Mouse (Mus musculus) thymus, postnatal 0 days (tissue): ENCODE measurements around the gene Shd. TPM values are rescaled to one million over a fixed set of nuclear protein-coding genes. Genes with fewer than 3 reads are reported as not detected.

ENCODE experiments used
- DNase-seq: peaks from one replicate; pipeline ENCODE4 v3.0.0-alpha.2; 2015; ENCODE audit warnings: low spot score
- polyA plus RNA-seq: library from polyadenylated mRNA; unstranded; fragments of >200 nt; fragmentation: Nextera tagmentation; extraction: Ambion mirVana; gene quantifications from 2 replicates; pipeline ENCODE4 v1.2.1, GENCODE M21; 2015

Shd gene
- polyA plus RNA-seq, 1 experiment from 2014 or later: 1.6 TPM

DNA sequence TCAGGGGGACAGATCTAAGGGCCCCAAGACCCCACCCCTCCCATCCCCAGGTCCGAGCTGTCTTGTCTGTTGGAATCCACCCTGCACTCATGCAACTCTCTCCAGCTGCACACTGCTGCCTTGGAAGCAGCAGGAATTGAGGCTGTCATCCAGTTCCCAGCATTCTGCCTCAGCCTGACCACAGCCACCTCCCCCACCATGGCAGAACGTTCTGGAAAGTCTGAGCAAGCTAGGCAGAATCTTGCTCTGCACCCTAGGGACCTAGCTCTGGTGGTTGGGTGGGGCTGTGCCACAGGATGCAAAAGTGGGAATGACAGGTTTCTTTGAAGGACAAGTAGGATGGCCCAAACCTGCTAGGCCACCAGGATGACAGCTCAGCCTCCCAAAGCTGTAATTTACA, 54.2 kb downstream of the Shd start:
- DNase-seq: no peak

DNA sequence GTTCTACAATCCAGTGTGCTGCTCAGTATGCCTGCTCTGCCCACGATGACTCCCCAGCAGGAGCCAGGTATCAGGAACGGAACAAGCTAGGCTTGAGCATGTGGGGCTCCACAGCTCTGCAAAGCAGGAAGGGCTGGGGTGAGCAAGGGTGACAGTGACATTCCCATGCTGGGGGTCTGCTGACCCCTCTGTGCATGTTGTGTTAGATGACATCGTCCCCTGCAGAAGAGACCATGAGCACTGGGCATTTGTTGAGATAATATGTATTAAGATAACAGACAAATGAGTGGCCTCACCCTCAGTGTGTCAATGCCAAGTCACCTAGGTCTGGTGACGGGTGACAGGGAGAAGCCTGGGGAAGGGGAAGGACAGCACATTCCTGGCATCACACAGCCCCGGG, 54.7 kb downstream of the Shd start:
- no peak for DNase-seq

Other genes starting within 250 kb of the Shd start
- 1.1 and 1.2 TPM in 2 replicates for gene Adgre4, start 220.5 kb upstream of the Shd start, polyA plus RNA-seq
- gene Zfp119a, start 91.5 kb upstream of the Shd start, polyA plus RNA-seq: 6.5 and 7.2 TPM in 2 replicates
- 12.1 and 16.9 TPM in 2 replicates for gene Zfp959, start 78.4 kb upstream of the Shd start, polyA plus RNA-seq
- gene Zfp119b, start 21.0 kb upstream of the Shd start, polyA plus RNA-seq: 5.6 and 6.0 TPM in 2 replicates
- gene Ebi3, start 17.8 kb upstream of the Shd start, polyA plus RNA-seq: 5.2 and 6.1 TPM in 2 replicates
- gene Yju2, start 11.4 kb upstream of the Shd start, polyA plus RNA-seq: 32.0 and 32.1 TPM in 2 replicates
- 1.9 and 2.7 TPM in 2 replicates for gene Fsd1, start 16.0 kb downstream of the Shd start, polyA plus RNA-seq
- 17.6 and 18.0 TPM in 2 replicates for gene Stap2, start 35.1 kb downstream of the Shd start, polyA plus RNA-seq
- gene Mpnd, start 35.2 kb downstream of the Shd start, polyA plus RNA-seq: 65.7 and 65.9 TPM in 2 replicates
- 117 and 129 TPM in 2 replicates for gene Sh3gl1, start 66.2 kb downstream of the Shd start, polyA plus RNA-seq
- gene Chaf1a, start 70.0 kb downstream of the Shd start, polyA plus RNA-seq: 18.0 and 18.5 TPM in 2 replicates
- gene Ubxn6, start 104.6 kb downstream of the Shd start, polyA plus RNA-seq: 38.7 and 39.9 TPM in 2 replicates
- gene Hdgfl2, start 109.2 kb downstream of the Shd start, polyA plus RNA-seq: 80.0 and 81.8 TPM in 2 replicates
- 0.08 and 0.09 TPM in 2 replicates for gene Plin4, start 139.3 kb downstream of the Shd start, polyA plus RNA-seq
- 0.10 and 0.44 TPM in 2 replicates for gene Plin5, start 147.1 kb downstream of the Shd start, polyA plus RNA-seq
- 2.7 and 3.1 TPM in 2 replicates for gene Lrg1, start 151.5 kb downstream of the Shd start, polyA plus RNA-seq
- 1.0 TPM in 2 replicates for gene Sema6b, start 169.9 kb downstream of the Shd start, polyA plus RNA-seq
- 19.5 and 20.9 TPM in 2 replicates for gene Tnfaip8l1, start 192.0 kb downstream of the Shd start, polyA plus RNA-seq
- 58.6 and 59.2 TPM in 2 replicates for gene Mydgf, start 213.5 kb downstream of the Shd start, polyA plus RNA-seq
- gene Dpp9, start 248.4 kb downstream of the Shd start, polyA plus RNA-seq: 30.5 and 32.7 TPM in 2 replicates